Mouse (Mus musculus) urinary bladder, adult 18-20 months (tissue): ENCODE results near the gene Iba57.

ENCODE experiments used
- DNase-seq, 2 experiments: peaks; one replicate each; pipeline ENCODE4 v3.0.0; 2022; ENCODE audit warnings: low spot score in 2 of 2, mixed read lengths in 2 of 2

The Iba57 gene

GRCm38 (mm10) chr11:59174189-59174838 lies 10.8 kb upstream of the Iba57 start:
- no peak for DNase-seq

GRCm38 (mm10) chr11:59170549-59170948 lies 7.0 kb upstream of the Iba57 start:
- DNase-seq: no peak

- DNase-seq: no peak
These were observed 6.3 kb upstream of the Iba57 start for GRCm38 (mm10) chr11:59169807-59170206.

- no peak for DNase-seq
These were observed 2.2 kb upstream of the Iba57 start for GRCm38 (mm10) chr11:59165616-59166241.

- no peak for DNase-seq
These were observed 845 bp upstream of the Iba57 start for GRCm38 (mm10) chr11:59164384-59164783.

- DNase-seq: no peak
These were observed 890 bp downstream of the Iba57 start for GRCm38 (mm10) chr11:59162443-59163254.

GRCm38 (mm10) chr11:59161398-59161797 lies 2.1 kb downstream of the Iba57 start:
- DNase-seq: no peak

- DNase-seq: no peak
These were observed 4.0 kb downstream of the Iba57 start for GRCm38 (mm10) chr11:59159558-59159957.

- DNase-seq: no peak
These were observed 4.4 kb downstream of the Iba57 start for GRCm38 (mm10) chr11:59159099-59159498.

- no peak for DNase-seq
These were observed 7.6 kb downstream of the Iba57 start for GRCm38 (mm10) chr11:59155900-59156299.

- DNase-seq: no peak
These were observed 9.3 kb downstream of the Iba57 start for GRCm38 (mm10) chr11:59154220-59154619.

GRCm38 (mm10) chr11:59151729-59152128 lies 11.8 kb downstream of the Iba57 start:
- no peak for DNase-seq

GRCm38 (mm10) chr11:59149302-59149701 lies 14.2 kb downstream of the Iba57 start:
- DNase-seq: no peak

GRCm38 (mm10) chr11:59142962-59143361 lies 20.6 kb downstream of the Iba57 start:
- no peak for DNase-seq

GRCm38 (mm10) chr11:59141772-59142370 lies 21.7 kb downstream of the Iba57 start:
- peak in 1 of 2 experiments; percentile 26 for DNase-seq

- DNase-seq: no peak
These were observed 24.7 kb downstream of the Iba57 start for GRCm38 (mm10) chr11:59138537-59139486.

GRCm38 (mm10) chr11:59136994-59137706 lies 26.4 kb downstream of the Iba57 start:
- DNase-seq: no peak

- no peak for DNase-seq
These were observed 27.6 kb downstream of the Iba57 start, which contains the start of gene Obscn for GRCm38 (mm10) chr11:59135904-59136452. TSS of gene Obscn (minus strand) at chr11:59136402.

- DNase-seq: no peak
These were observed 28.3 kb downstream of the Iba57 start for GRCm38 (mm10) chr11:59135051-59135820.
